Mouse (Mus musculus) embryonic facial prominence, embryonic 12.5 days (tissue): Measurements from ENCODE around the gene Prrg2. TPM values are rescaled to one million over a fixed set of nuclear protein-coding genes. Genes with fewer than 3 reads are reported as not detected.
A peak's percentile ranks its signal among the peaks of the same experiment; 100 is the strongest.

Experiments
- ATAC-seq: fragments of 200-750 bp; cut with Nextera tagmentation; 2 replicates; pipeline ENCODE4 v1.8.0; 2017; ENCODE audit not compliant: insufficient number of reproducible peaks, insufficient read depth, low FRiP score, low TSS enrichment
- H3K27ac ChIP-seq: fragments of 300-500 bp; sonication (generic); 2 replicates; pipeline ENCODE4 v1.5.1; 2016; ENCODE audit warnings: mild to moderate bottlenecking
- H3K27me3 ChIP-seq: fragments of 300-500 bp; sonication (generic); 2 replicates; pipeline ENCODE4 v1.6.1; 2016; ENCODE audit warnings: mild to moderate bottlenecking, moderate library complexity
- H3K36me3 ChIP-seq: fragments of 300-500 bp; sonication (generic); 2 replicates; pipeline ENCODE4 v1.6.1; 2016; ENCODE audit warnings: mild to moderate bottlenecking
- H3K4me1 ChIP-seq: fragments of 300-500 bp; sonication (generic); 2 replicates; pipeline ENCODE4 v1.6.1; 2016
- H3K4me2 ChIP-seq: fragments of 300-500 bp; sonication (generic); replicated peaks from 2 replicates; pipeline ENCODE4 v1.6.1; 2016; ENCODE audit warnings: mild to moderate bottlenecking, moderate library complexity
- H3K4me3 ChIP-seq: fragments of 300-500 bp; sonication (generic); 2 replicates; pipeline ENCODE4 v1.5.1; 2016; ENCODE audit warnings: mild to moderate bottlenecking
- H3K9ac ChIP-seq: fragments of 300-500 bp; sonication (generic); 2 replicates; pipeline ENCODE4 v1.6.1; 2016; ENCODE audit warnings: mild to moderate bottlenecking, moderate library complexity
- H3K9me3 ChIP-seq: fragments of 300-500 bp; sonication (generic); 2 replicates; pipeline ENCODE4 v1.6.1; 2016; ENCODE audit warnings: mild to moderate bottlenecking, moderate library complexity
- WGBS: fragments of 180-500 bp; shearing (Covaris S2); methylation state at CpG from one replicate; pipeline ENCODE4 v1.1.7; 2016; 5-methylcytosine and 5-hydroxymethylcytosine counted together
- polyA plus RNA-seq: library from polyadenylated mRNA; unstranded; fragments of >200 nt; fragmentation: Nextera tagmentation; extraction: Ambion mirVana; gene quantifications from 2 replicates; pipeline ENCODE4 v1.2.1, GENCODE M21; 2016

Prrg2 gene
- polyA plus RNA-seq, 1 experiment from 2014 or later = 23.9 TPM

GRCm38 (mm10) chr7:45088597-45088996 lies 26.1 kb upstream of the Prrg2 start:
- no peaks in the 10 kb centered on the region for H3K27me3 ChIP-seq
- no peak overlapping the region for H3K9ac ChIP-seq
- 91% methylated on average over 17 of the region's 17 CpGs for WGBS
- no peak overlapping the region for H3K4me3 ChIP-seq
- no peak overlapping the region for H3K27ac ChIP-seq
- no peak for ATAC-seq
- H3K36me3 ChIP-seq = peaks cover 58% of the 10 kb centered on the region
- H3K9me3 ChIP-seq = no peaks in the 10 kb centered on the region
- peaks cover 23% of the 10 kb centered on the region; the same call in 1 of the 2 replicates for H3K4me1 ChIP-seq
- no peak overlapping the region for H3K4me2 ChIP-seq

- Histone ChIP-seq H3K9me3 (no peaks in the 10 kb centered on the region), H3K27me3 (no peaks in the 10 kb centered on the region), H3K4me2 (no peak overlapping the region), H3K9ac (no peak overlapping the region), H3K4me3 (no peak overlapping the region), H3K4me1 (peaks cover 12% of the 10 kb centered on the region; the same call in 1 of the 2 replicates), H3K27ac (no peak overlapping the region), H3K36me3 (peaks cover 72% of the 10 kb centered on the region)
- WGBS = 78% methylated on average over 4 of the region's 4 CpGs
- ATAC-seq = no peak
These were observed 23.6 kb upstream of the Prrg2 start for GRCm38 (mm10) chr7:45086084-45086483.

GRCm38 (mm10) chr7:45083300-45083890 lies 20.9 kb upstream of the Prrg2 start:
- no peaks in the 10 kb centered on the region for H3K9me3 ChIP-seq
- no peaks in the 10 kb centered on the region for H3K4me1 ChIP-seq
- no peak overlapping the region for H3K27ac ChIP-seq
- WGBS = 81% methylated on average over 22 of the region's 22 CpGs
- H3K27me3 ChIP-seq = no peaks in the 10 kb centered on the region
- peaks cover 59% of the 10 kb centered on the region for H3K36me3 ChIP-seq
- H3K4me3 ChIP-seq = no peak overlapping the region
- no peak for ATAC-seq
- H3K9ac ChIP-seq = no peak overlapping the region
- H3K4me2 ChIP-seq = no peak overlapping the region

GRCm38 (mm10) chr7:45082401-45083299 lies 20.2 kb upstream of the Prrg2 start:
- Histone ChIP-seq H3K36me3 (peaks cover 55% of the 10 kb centered on the region), H3K27me3 (no peaks in the 10 kb centered on the region), H3K27ac (peak overlapping the region; percentile 75), H3K4me2 (no peak overlapping the region), H3K4me3 (no peak overlapping the region), H3K9ac (no peak overlapping the region), H3K9me3 (no peaks in the 10 kb centered on the region), H3K4me1 (no peaks in the 10 kb centered on the region)
- WGBS = 68% methylated on average over 25 of the region's 25 CpGs
- no peak for ATAC-seq

GRCm38 (mm10) chr7:45081016-45081415 lies 18.5 kb upstream of the Prrg2 start:
- H3K27me3 ChIP-seq = no peaks in the 10 kb centered on the region
- no peak overlapping the region for H3K4me2 ChIP-seq
- H3K9me3 ChIP-seq = no peaks in the 10 kb centered on the region
- H3K27ac ChIP-seq = no peak overlapping the region
- H3K36me3 ChIP-seq = peaks cover 54% of the 10 kb centered on the region
- no peak overlapping the region for H3K9ac ChIP-seq
- no peaks in the 10 kb centered on the region for H3K4me1 ChIP-seq
- no peak for ATAC-seq
- 50% methylated on average over 5 of the region's 5 CpGs for WGBS
- no peak overlapping the region for H3K4me3 ChIP-seq

GRCm38 (mm10) chr7:45079856-45080255 lies 17.4 kb upstream of the Prrg2 start:
- Histone ChIP-seq H3K9me3 (no peaks in the 10 kb centered on the region), H3K36me3 (peaks cover 55% of the 10 kb centered on the region), H3K9ac (no peak overlapping the region), H3K4me1 (no peaks in the 10 kb centered on the region), H3K27me3 (no peaks in the 10 kb centered on the region), H3K27ac (no peak overlapping the region), H3K4me2 (no peak overlapping the region), H3K4me3 (no peak overlapping the region)
- no peak for ATAC-seq
- 0% methylated on average over 10 of the region's 10 CpGs for WGBS

- no peak overlapping the region for H3K9ac ChIP-seq
- no peak overlapping the region for H3K27ac ChIP-seq
- no peaks in the 10 kb centered on the region for H3K9me3 ChIP-seq
- no peaks in the 10 kb centered on the region for H3K27me3 ChIP-seq
- H3K4me3 ChIP-seq = no peak overlapping the region
- no peaks in the 10 kb centered on the region for H3K4me1 ChIP-seq
- peaks cover 53% of the 10 kb centered on the region for H3K36me3 ChIP-seq
- no peak for ATAC-seq
- WGBS = 41% methylated on average over 9 of the region's 9 CpGs
- no peak overlapping the region for H3K4me2 ChIP-seq
These were observed 16.0 kb upstream of the Prrg2 start for GRCm38 (mm10) chr7:45078513-45078912.

- H3K9ac ChIP-seq = no peak overlapping the region
- H3K36me3 ChIP-seq = peaks cover 48% of the 10 kb centered on the region
- ATAC-seq = no peak
- H3K4me1 ChIP-seq = no peaks in the 10 kb centered on the region
- H3K27ac ChIP-seq = no peak overlapping the region
- no peaks in the 10 kb centered on the region for H3K27me3 ChIP-seq
- WGBS = 88% methylated on average over 2 of the region's 2 CpGs
- H3K9me3 ChIP-seq = no peaks in the 10 kb centered on the region
- H3K4me3 ChIP-seq = no peak overlapping the region
- H3K4me2 ChIP-seq = no peak overlapping the region
These were observed 15.4 kb upstream of the Prrg2 start for GRCm38 (mm10) chr7:45077829-45078228.

- Histone ChIP-seq H3K4me3 (no peak overlapping the region), H3K36me3 (peaks cover 43% of the 10 kb centered on the region), H3K9me3 (no peaks in the 10 kb centered on the region), H3K27me3 (no peaks in the 10 kb centered on the region), H3K4me2 (no peak overlapping the region), H3K27ac (no peak overlapping the region), H3K9ac (no peak overlapping the region), H3K4me1 (no peaks in the 10 kb centered on the region)
- 86% methylated on average over 14 of the region's 14 CpGs for whole genome bisulfite sequencing
- ATAC-seq = no peak
These were observed 14.8 kb upstream of the Prrg2 start for GRCm38 (mm10) chr7:45077322-45077721.

- Histone ChIP-seq H3K27me3 (no peaks in the 10 kb centered on the region), H3K9me3 (no peaks in the 10 kb centered on the region), H3K9ac (no peak overlapping the region), H3K27ac (no peak overlapping the region), H3K4me2 (no peak overlapping the region), H3K36me3 (peaks cover 41% of the 10 kb centered on the region), H3K4me1 (no peaks in the 10 kb centered on the region), H3K4me3 (no peak overlapping the region)
- 90% methylated on average over 30 of the region's 30 CpGs for WGBS
- no peak for ATAC-seq
These were observed 14.0 kb upstream of the Prrg2 start for GRCm38 (mm10) chr7:45076501-45076900.

GRCm38 (mm10) chr7:45075405-45075804 lies 12.9 kb upstream of the Prrg2 start:
- Histone ChIP-seq H3K27me3 (no peaks in the 10 kb centered on the region), H3K9me3 (no peaks in the 10 kb centered on the region), H3K4me1 (no peaks in the 10 kb centered on the region), H3K27ac (no peak overlapping the region), H3K4me3 (no peak overlapping the region), H3K4me2 (no peak overlapping the region), H3K9ac (no peak overlapping the region), H3K36me3 (peaks cover 41% of the 10 kb centered on the region)
- WGBS = 89% methylated on average over 4 of the region's 4 CpGs
- no peak for ATAC-seq

GRCm38 (mm10) chr7:45073949-45074348 lies 11.5 kb upstream of the Prrg2 start:
- 89% methylated on average over 12 of the region's 12 CpGs for WGBS
- Histone ChIP-seq H3K27me3 (no peaks in the 10 kb centered on the region), H3K4me3 (no peak overlapping the region), H3K36me3 (peaks cover 41% of the 10 kb centered on the region), H3K9ac (no peak overlapping the region), H3K27ac (no peak overlapping the region), H3K4me1 (no peaks in the 10 kb centered on the region), H3K4me2 (no peak overlapping the region), H3K9me3 (no peaks in the 10 kb centered on the region)
- no peak for ATAC-seq
